Comparison of ENCODE assay signal across 8 mouse cellular contexts in the genomic region with DNA sequence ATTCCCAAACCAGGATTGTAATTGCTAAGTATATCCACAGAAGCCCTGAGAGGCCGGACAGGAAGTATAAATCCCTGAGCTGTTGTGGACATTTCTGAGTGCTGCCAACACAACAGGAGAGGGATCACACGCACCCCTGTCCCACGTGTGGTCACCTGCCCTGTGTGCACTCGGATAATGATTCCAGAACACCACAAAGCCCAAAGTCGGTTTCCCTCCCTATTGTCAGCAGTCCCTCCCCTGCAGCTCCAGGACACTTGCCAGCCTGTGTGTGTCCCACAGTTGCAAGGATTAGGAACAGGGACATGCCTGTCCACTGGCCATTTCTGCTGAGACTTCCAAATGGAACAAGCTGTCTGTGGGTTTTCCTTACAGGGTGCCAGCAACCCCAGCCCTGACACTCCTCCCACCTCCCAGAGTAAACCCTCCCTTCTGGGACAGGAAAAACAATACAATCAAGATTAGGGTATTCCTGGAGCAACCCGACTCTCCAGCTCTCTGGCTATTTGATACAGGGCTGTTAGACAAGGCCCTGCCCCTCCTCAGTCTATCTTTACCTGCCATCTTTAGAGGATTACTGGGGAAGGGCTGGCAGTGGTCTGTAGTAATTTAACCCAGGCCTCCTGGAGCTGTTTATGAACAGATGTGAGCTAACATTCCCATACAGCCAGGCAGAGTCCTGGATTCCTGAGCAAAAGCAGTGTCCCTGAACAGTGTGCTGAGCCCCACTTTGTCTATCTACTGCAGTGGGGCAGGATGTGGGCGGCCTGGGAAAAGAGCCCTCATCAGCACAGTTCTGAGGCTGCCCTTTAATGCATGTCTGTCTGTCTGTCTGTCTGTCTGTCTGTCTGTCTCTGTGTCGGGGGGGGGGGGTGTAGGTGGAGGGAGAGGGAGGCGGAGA.
DNase-seq lines count a peak whose midpoint lies in the region; ATAC-seq lines count a peak whose summit lies in the region.

No protein-coding gene starts in this region.

- DNase-seq in left cerebral cortex, postnatal 4 days = peak; percentile 34
- no peak for DNase-seq in left cerebral cortex, postnatal 14 days (ENCODE audit: low spot score in 2 of 2)
- DNase-seq in gastrocnemius, adult 18-20 months (ENCODE audit: low spot score) = peak; percentile 27
- DNase-seq in hindbrain, embryonic 14.5 days (ENCODE audit: low spot score) = no peak
- no peak for DNase-seq in neural tube, embryonic 11.5 days (ENCODE audit: low spot score)
- no peak for DNase-seq in spleen, postnatal 4 days (ENCODE audit: low spot score in 2 of 2)
- no peak for DNase-seq in urinary bladder, postnatal 10 days (ENCODE audit: low spot score)

- H3K27me3 ChIP-seq in hindbrain, embryonic 14.5 days (ENCODE audit: control insufficient read depth, insufficient read depth, low read length) = no peaks in the 10 kb centered on the region
- no peaks in the 10 kb centered on the region for H3K27me3 ChIP-seq in limb, embryonic 15.5 days
- no peaks in the 10 kb centered on the region for H3K27me3 ChIP-seq in neural tube, embryonic 11.5 days (ENCODE audit: control insufficient read depth, insufficient read depth, low read length)

- no peaks in the 10 kb centered on the region for H3K36me3 ChIP-seq in hindbrain, embryonic 14.5 days (replicated peaks; ENCODE audit: control insufficient read depth, insufficient read depth)
- no peaks in the 10 kb centered on the region for H3K36me3 ChIP-seq in limb, embryonic 15.5 days
- H3K36me3 ChIP-seq in neural tube, embryonic 11.5 days (ENCODE audit: control insufficient read depth, insufficient read depth, low read length) = no peaks in the 10 kb centered on the region; the same call in 1 of the 2 replicates

- no peaks in the 10 kb centered on the region for H3K9me3 ChIP-seq in hindbrain, embryonic 14.5 days (ENCODE audit: control insufficient read depth, low read length)
- H3K9me3 ChIP-seq in limb, embryonic 15.5 days = no peaks in the 10 kb centered on the region
- no peaks in the 10 kb centered on the region for H3K9me3 ChIP-seq in neural tube, embryonic 11.5 days (ENCODE audit: control insufficient read depth, low read length)

- peak overlapping the region; percentile 54 for H3K27ac ChIP-seq in hindbrain, embryonic 14.5 days
- peak overlapping the region; percentile 74 for H3K27ac ChIP-seq in limb, embryonic 15.5 days
- peak overlapping the region; percentile 23; the same call in 1 of the 2 replicates for H3K27ac ChIP-seq in neural tube, embryonic 11.5 days (ENCODE audit: low read depth, low read length)

- H3K9ac ChIP-seq in hindbrain, embryonic 14.5 days = no peak overlapping the region; the same call in 1 of the 2 replicates
- H3K9ac ChIP-seq in limb, embryonic 15.5 days = no peak overlapping the region
- H3K9ac ChIP-seq in neural tube, embryonic 11.5 days (ENCODE audit: low read length) = no peak overlapping the region

- H3K4me2 ChIP-seq in hindbrain, embryonic 14.5 days (replicated peaks) = no peak overlapping the region
- H3K4me2 ChIP-seq in limb, embryonic 15.5 days = 0 out of 2 replicates have a peak overlapping the region, but pooled peaks have one; percentile 7
- no peak overlapping the region for H3K4me2 ChIP-seq in neural tube, embryonic 11.5 days (ENCODE audit: low read depth)

- peaks cover 13% of the 10 kb centered on the region; the same call in 1 of the 2 replicates for H3K4me1 ChIP-seq in hindbrain, embryonic 14.5 days (replicated peaks; ENCODE audit: control insufficient read depth, insufficient read depth, low read length)
- H3K4me1 ChIP-seq in limb, embryonic 15.5 days = peaks cover 26% of the 10 kb centered on the region
- H3K4me1 ChIP-seq in neural tube, embryonic 11.5 days (ENCODE audit: control insufficient read depth, insufficient read depth, low read length) = peaks cover 11% of the 10 kb centered on the region

- ATAC-seq in hindbrain, embryonic 14.5 days (ENCODE audit: low FRiP score) = peak; percentile 56; the same call in 1 of the 2 replicates
- ATAC-seq in limb, embryonic 15.5 days (ENCODE audit: insufficient number of reproducible peaks, low FRiP score, low TSS enrichment, low read depth) = peak; percentile 76
- ATAC-seq in neural tube, embryonic 11.5 days (ENCODE audit: insufficient read depth, low FRiP score, low TSS enrichment) = no peak

- intact Hi-C loops in left cerebral cortex, postnatal 4 days (cut with DNase I) = no loop called here
- intact Hi-C loops in left cerebral cortex, postnatal 14 days (cut with DNase I) = no loop called here

- WGBS in hindbrain, embryonic 14.5 days = 50% methylated on average over 9 of the region's 9 CpGs
- 13% methylated on average over 9 of the region's 9 CpGs for WGBS in limb, embryonic 15.5 days
- WGBS in neural tube, embryonic 11.5 days = 40% methylated on average over 9 of the region's 9 CpGs

- H3K4me3 ChIP-seq in hindbrain, embryonic 14.5 days (replicated peaks; ENCODE audit: low read length) = no peak overlapping the region
- H3K4me3 ChIP-seq in limb, embryonic 15.5 days = no peak overlapping the region
- H3K4me3 ChIP-seq in neural tube, embryonic 11.5 days (ENCODE audit: low read depth, low read length) = no peak overlapping the region

Comparison
In these comparisons a context has a peak if more than half of its experiments do, and no peak if none do; other contexts are left out.
1. DNase-seq: peak in left cerebral cortex, postnatal 4 days (single experiment) and gastrocnemius, adult 18-20 months (single experiment); none in left cerebral cortex, postnatal 14 days (0 of 2), hindbrain, embryonic 14.5 days (single experiment), neural tube, embryonic 11.5 days (single experiment), spleen, postnatal 4 days (0 of 2) and urinary bladder, postnatal 10 days (single experiment).
2. H3K27ac ChIP-seq: peak in every context shown above with its lines; median percentile 74 in limb, embryonic 15.5 days; 54 in hindbrain, embryonic 14.5 days; 23 in neural tube, embryonic 11.5 days.